Mouse (Mus musculus): ENCODE results near the gene Park7. TPM values are rescaled to one million over a fixed set of nuclear protein-coding genes. Genes with fewer than 3 reads are reported as not detected.

Gene Park7
- polyA plus RNA-seq (2014; fragmentation: Illumina TruSeq; extraction: RNeasy Lipid Tissue Mini Kit (QIAGEN cat#74804); ENCODE audit: low read depth, low replicate concordance): 29.5 TPM

GRCm38 (mm10) chr4:150914290-150914733 lies at the start of gene Park7, which contains the start of gene Tnfrsf9:
Park7 (minus strand) TSS chr4:150914437.
Tnfrsf9 (plus strand) TSS chr4:150914562.

GRCm38 (mm10) chr4:150853680-150854461 lies 60.4 kb downstream of the Park7 start, which contains the start of gene Errfi1:
Errfi1 (plus strand) TSS chr4:150853919.

Other genes starting within 250 kb of the Park7 start
- gene Errfi1, start 60.5 kb downstream of the Park7 start, polyA plus RNA-seq (2014; fragmentation: Illumina TruSeq; extraction: RNeasy Lipid Tissue Mini Kit (QIAGEN cat#74804); ENCODE audit: low read depth, low replicate concordance): 49.3 TPM
- 0.29 TPM for gene Tnfrsf9, start 125 bp upstream of the Park7 start, polyA plus RNA-seq (2014; fragmentation: Illumina TruSeq; extraction: RNeasy Lipid Tissue Mini Kit (QIAGEN cat#74804); ENCODE audit: low read depth, low replicate concordance)
- not detected for gene Uts2, start 82.7 kb upstream of the Park7 start, polyA plus RNA-seq (2014; fragmentation: Illumina TruSeq; extraction: RNeasy Lipid Tissue Mini Kit (QIAGEN cat#74804); ENCODE audit: low read depth, low replicate concordance)
- 2.4 TPM for gene Per3, start 130.2 kb upstream of the Park7 start, polyA plus RNA-seq (2014; fragmentation: Illumina TruSeq; extraction: RNeasy Lipid Tissue Mini Kit (QIAGEN cat#74804); ENCODE audit: low read depth, low replicate concordance)
- gene Vamp3, start 143.5 kb upstream of the Park7 start, polyA plus RNA-seq (2014; fragmentation: Illumina TruSeq; extraction: RNeasy Lipid Tissue Mini Kit (QIAGEN cat#74804); ENCODE audit: low read depth, low replicate concordance): 133 TPM
- gene Gm13090, start 175.1 kb upstream of the Park7 start, polyA plus RNA-seq (2014; fragmentation: Illumina TruSeq; extraction: RNeasy Lipid Tissue Mini Kit (QIAGEN cat#74804); ENCODE audit: low read depth, low replicate concordance): not detected

Data from adrenal gland, adult 10 weeks (tissue).